Mouse (Mus musculus): ENCODE data around the gene Gm11032.
A peak's percentile ranks its signal among the peaks of the same experiment; 100 is the strongest.
"Not testable (repeated sequence)": the region's sequence is repeated elsewhere in the genome, so short reads cannot be mapped to it uniquely, and the experiment has no call there.

Gm11032 gene

DNA sequence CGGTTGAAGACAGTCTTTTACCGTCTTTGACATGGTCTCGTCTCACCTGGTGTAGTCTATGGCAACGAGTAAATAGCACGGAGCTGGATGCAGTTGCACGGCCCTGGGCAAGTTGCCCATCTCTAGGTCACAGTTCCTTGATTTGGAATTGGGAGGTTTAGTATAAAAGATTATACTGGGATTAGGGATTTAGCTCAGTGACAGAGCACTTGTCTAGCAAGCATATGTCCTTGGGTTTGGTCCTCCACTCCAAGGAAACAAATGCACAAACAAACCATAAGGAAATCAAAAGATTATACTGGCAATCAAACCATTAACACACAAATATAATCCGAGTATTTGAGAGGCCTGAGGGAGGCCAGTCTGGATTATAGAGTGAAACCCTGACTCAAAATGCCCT, 7.8 kb downstream of the Gm11032 start:
- DNase-seq, result no peak

DNA sequence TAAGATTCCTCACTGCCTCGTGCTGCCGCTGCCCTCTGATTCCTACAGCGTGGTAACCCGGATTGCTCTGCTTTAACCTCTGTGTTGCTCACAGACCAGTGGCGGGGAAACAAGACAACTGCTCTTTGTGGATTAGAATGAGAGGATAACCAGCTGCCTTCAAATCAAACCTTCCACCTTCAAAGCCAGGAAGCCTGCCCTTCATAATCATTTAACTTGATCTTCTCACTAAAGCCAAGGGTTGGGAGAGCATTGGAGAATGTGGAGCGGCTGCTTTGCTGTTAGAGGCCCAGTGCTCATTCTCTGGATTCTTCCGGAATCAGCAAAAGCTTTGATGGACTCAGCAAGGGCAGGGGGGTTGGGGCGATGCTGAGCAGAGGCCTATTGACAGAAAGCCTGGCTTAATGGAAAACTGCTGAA, 10.0 kb downstream of the Gm11032 start:
- DNase-seq, result no peak

DNA sequence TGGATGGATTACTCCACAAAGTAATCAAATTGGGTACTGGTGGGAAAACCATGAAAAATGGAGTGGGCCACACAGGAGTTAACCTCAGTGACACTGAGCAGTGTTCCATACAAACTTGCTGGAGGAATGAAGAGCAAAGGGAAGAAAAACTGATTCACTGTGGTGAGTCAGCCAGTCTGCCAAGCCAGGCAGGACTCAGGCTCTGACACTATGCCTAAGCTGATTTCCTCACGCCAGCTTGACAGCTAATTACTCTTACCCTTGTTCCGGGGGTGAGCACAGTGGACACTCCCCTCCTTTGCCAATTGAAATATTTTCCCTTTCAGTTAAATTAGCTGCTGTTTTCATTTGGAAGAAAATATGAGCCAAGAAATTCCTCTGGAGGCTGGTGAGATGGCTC, 13.6 kb downstream of the Gm11032 start:
- no peak for DNase-seq

DNA sequence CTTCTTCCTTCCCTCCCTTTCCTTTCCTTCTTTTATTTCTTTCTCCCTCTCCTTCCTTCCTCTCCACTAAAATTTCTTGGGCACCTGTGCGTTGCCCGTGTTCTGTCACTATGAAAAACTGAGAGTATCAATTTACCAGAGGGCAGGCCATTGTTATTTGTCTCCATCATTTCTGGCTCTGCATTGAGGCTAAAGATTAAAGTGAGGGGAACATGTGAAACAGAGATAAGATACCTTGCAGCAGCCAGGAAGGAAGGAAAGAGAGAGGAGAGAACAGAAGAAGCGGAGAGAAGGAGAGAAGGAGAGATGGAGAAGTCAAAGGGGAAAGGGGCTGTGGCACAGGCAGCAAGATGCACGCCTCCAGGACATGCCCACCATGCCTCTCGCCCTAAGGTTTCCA, 14.5 kb downstream of the Gm11032 start:
- no peak for DNase-seq

DNA sequence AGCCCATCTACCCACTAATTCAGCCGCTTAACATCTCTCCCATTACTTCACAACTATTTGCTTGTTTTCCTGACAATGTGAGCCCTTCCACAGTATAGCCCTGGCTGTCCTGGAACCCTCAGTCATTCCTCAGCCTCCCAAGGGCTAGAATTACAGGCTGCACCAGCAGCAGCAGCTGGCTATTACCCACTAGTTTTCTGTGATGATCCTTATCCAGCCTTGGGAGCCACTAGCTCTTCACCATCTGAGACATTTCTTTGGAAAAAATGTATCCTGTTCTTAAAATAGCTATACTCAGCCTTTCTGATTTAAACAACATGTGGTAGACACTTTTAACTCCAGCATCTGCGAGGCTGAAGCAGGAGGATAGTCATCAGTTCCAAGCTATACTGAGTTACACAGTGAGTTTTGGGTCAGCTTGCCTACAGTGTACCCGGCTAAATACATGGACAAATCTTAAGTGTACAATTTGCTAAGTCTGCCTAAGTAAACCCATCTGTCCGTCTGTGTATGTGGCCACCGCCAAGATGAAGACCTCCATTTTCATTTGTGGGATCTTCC, 17.0 kb downstream of the Gm11032 start:
- no peak for DNase-seq

DNA sequence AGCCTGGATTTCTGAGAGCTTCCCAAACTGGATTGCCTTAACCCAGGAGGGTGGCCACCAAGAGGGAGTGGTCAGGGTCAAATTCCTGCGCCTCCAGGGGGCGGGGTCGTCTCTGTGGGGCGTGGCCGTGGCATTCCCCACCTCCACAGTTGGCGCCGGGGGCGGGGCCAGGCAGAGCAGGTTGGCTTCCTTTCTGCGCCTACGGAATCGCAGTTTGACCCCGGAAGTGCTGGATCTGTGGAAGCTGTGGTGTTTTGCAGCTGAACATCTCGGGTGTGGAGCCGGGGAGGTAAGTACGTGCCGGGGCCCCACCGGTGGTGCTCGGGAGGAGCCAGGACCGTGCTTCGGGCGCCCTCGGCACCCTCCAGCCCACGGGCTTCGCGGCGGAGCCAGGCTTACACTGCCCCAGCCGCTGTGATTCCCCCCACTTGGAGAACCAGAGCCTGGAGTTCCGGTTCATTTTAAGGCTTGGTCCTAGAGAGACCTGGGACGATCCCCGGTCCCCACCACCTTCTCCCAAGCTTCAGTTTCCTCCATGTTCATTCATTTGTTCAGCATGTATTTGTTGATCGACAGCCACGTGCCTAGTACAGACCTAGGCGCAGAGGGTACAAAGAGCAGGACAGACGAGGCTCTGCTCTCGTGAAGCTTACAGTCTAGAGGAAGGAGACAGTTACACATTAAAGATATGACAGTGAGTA, 17.8 kb downstream of the Gm11032 start, which contains the start of gene Ascc2:
Ascc2 (plus strand) TSS at position 214 of the 701 bp plus-strand sequence.
- DNase-seq, result peak; percentile 93

DNA sequence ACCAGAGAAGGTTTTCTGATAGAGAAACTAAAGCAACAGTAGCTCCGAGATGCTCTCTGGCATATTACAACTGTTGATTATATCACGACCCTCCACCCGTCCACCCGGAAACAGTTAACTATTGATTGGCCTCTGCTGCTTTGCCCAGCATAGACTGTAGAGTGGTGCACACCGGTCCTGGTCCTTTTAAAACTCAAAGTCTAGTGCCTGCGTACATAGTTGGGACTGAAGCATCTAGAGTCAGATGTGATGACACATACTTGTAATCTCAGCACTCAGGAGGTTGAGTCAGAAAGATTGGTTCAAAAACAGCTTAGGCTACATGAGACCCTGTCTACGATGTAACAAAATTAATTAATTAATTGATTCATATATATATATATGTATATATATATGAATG, 18.4 kb downstream of the Gm11032 start:
- DNase-seq, result no peak

DNA sequence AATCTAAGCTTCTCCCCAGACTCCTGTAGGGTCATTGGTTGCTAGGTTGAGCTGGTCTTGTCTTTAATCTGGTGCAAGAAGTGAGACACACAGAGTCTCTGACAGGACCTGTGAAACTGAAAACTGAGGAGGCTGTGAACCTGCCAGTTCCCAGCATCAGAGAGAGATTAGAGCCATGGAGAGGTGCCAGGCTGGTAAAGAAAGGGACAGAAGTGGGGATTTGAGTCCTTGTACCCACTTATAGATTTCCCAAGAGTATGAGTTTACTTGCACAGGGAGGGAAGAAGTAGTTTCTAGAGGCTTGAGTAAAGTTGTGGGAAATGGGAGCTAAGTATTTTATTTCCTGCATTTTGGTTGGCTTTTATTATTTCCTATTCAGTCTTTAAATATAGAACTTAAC, 21.3 kb downstream of the Gm11032 start:
- no peak for DNase-seq

DNA sequence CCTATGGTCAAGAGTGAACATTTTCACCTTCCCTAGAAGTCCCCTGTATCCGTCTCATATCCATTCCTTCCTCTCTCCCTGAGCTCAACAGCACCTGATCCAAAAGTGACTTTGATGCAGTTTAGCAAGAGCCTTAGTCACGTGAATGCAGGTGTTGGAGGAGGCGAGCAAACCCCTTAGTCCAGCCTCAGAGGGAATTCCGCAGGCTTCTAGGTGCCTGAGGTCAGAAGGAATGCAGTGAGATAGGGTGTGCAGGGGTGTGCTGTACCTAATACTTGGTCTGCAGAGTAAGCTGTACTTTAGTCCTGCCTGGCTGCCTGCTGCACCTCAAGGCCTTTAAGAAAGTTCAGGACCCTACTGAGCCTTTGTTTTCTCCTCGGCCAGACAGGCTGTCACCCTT, 23.9 kb downstream of the Gm11032 start:
- no peak for DNase-seq

DNA sequence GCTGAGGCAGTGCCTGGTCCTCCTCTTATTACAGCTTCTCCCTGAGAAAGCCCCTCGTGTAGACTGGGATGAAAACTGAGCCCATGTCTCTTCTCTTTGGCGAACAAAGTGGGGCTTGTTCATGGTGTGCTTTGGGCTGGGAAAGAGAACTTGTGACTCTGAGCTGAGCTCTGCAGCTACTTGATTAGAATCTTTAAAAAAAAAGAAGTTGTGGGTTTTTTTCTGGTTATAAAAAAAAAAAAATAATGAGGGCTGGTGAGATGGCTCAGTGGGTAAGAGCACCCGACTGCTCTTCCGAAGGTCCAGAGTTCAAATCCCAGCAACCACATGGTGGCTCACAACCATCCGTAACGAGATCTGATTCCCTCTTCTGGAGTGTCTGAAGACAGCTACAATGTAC, 25.3 kb downstream of the Gm11032 start:
- DNase-seq, result not testable (repeated sequence)

DNA sequence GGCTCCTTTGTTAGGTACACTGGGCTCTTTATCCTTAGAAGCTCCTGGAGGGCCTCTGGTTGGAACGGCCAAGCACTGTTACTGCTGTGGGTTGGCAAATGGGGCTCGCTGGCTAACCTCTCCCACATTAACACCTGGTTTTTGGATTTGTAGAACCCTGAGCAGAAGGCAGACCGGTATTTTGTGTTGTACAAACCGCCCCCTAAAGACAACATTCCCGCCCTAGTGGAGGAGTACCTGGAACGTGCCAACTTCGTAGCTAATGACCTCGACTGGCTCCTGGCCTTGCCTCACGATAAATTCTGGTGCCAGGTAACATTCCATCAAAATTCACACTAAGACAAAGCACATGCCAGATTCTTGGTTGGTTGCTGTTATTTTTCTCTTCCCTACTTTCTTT, 26.5 kb downstream of the Gm11032 start:
- no peak for DNase-seq

DNA sequence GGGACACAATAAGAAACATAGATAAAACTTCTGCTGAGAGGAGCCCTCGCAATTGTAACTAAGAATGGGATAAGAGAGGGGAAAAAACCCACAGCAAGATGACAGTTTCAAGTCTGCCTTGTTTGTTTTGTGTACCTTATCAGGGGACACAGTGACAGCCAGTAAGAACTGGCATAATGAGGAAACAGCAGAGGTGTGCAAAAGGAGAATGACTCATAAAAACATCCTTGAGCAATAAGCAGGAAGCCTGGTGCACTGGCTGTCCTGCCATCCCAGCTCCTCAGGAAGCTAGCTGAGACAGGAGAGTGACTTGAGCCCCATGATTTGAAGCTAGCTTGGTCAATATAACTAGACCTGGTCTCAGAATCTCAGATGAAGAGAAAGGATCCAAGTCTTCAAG, 40.0 kb downstream of the Gm11032 start:
- DNase-seq, result no peak

DNA sequence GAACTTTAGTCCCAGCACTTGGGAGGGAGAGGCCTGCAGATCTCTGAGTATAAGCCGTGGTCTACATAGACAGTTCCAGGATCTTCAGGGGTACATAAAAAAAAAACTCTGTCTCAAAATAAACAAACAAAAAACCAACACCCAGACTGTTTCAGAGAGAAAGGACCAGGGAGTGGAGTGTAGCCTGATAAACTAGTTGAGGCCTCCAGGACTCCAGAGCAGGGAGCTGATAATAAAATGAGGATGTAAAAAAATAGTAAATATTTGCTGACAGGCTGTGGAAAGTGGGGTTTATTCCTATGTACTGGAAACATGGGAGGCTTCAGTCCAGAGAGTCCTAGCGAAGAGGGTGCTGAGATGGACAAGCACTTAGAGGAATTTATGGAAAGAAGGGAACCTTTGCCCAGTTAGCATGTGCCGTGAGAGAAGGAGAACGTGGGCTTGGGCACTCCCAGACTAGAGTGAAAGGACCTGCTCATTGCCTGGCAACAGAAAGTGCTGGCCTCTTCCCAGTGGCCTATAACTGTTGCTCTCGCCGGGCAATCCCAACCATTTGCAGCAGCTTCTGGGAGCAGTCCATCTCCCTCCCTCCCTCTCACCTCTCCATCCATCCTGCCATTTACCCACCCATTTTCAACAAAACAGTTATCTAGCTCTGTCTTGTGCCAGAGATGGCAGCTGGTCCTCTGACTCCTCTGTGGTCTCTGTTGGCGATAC, 40.6 kb downstream of the Gm11032 start:
- DNase-seq, result no peak

DNA sequence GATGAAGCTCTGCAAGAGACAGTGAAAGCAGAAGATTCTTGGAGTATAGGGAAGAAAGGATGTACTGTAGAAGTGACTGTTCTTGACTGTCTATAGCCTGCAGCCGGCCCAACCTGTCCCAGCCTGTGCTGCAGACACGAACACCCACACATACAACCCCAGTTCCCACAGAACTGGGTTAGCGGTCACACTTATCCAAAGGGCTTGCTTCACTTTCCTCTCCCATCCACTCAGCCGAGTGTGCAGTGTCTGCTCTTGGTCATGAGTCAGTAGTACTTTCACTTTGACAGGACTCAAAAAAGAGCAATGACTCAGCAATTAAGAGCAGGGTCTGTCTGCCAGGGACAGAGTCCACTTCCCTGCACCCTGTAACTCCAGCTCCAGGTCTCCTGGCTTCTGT, 41.5 kb downstream of the Gm11032 start:
- DNase-seq, result no peak

DNA sequence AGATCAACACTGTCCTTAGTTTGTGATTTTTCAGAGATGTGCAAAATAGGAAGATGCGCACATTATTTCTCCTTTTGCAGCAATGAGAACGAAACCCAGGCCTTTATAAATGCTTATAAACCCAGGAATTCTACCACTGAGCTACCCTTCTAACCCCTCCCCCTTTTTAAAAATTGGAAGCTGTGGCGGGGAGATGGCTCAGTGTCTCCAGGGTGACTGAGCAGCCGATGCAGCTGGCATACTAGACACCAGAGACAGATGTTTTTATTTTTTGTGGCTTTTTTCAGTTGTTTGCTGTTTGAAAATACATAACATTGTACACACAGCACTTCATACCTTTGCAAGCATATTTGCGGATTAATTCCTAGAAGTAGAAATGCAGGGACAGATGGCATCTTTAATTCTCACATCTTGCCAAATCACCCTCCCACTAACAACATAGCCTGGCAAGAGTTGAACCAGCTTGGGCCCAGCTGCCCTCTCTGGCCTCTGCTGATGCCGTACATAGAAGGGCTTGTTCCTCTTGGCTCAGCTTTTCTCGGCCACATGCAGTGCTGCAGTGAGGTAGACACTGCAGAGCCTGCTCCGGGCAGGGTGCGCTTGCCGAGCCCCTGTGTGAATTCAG, 42.1 kb downstream of the Gm11032 start:
- no peak for DNase-seq

DNA sequence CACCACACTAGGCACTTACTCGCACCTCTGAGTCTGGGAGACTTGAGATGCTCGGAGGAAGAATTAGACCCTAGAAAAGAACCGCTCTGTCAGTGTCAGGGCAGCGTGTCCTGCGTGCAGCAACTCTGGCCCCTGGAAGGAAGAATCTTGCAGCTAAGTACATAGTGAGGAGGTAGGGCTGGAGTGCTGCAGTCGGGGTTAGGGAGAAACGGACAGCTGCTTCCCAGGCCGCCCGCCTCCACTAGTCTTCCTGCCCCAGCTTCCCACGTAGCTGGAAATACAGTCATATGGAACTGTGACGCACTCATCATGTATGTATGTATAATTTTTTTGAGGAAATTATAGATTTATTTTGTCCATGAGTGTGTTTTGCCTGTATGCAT, 42.6 kb downstream of the Gm11032 start:
- no peak for DNase-seq

Data from thymus, postnatal 25 days (tissue).